Mouse (Mus musculus) spleen, adult 2 months (tissue): ENCODE data around the gene Fgfr2. TPM values are rescaled to one million over a fixed set of nuclear protein-coding genes. Genes with fewer than 3 reads are reported as not detected.

Experiments used
- DNase-seq, 2 experiments: peaks; one replicate each; pipeline versions ENCODE4 v3.0.0 to v3.0.0-alpha.2; 2012 to 2021; ENCODE audit warnings: low spot score in 2 of 2, low read depth in 1 of 2
- H3K27ac ChIP-seq: fragments of 200-500 bp; 2 replicates; pipeline ENCODE4 v1.5.1; 2012; ENCODE audit warnings: low read length, inconsistent platforms; ENCODE audit not compliant: insufficient read depth
- H3K27me3 ChIP-seq: fragments of 200-500 bp; 2 replicates; pipeline ENCODE4 v1.6.1; 2012; ENCODE audit warnings: mild to moderate bottlenecking, moderate library complexity, low read length, inconsistent platforms; ENCODE audit not compliant: control insufficient read depth, insufficient read depth
- H3K36me3 ChIP-seq: fragments of 200-500 bp; 2 replicates; pipeline ENCODE4 v1.6.1; 2012; ENCODE audit warnings: mild to moderate bottlenecking, low read length, inconsistent platforms; ENCODE audit not compliant: control insufficient read depth, insufficient read depth
- H3K4me1 ChIP-seq: fragments of 200-500 bp; 2 replicates; pipeline ENCODE4 v1.6.1; 2011; ENCODE audit warnings: inconsistent platforms; ENCODE audit not compliant: control insufficient read depth, insufficient read depth, insufficient read length
- H3K4me3 ChIP-seq: fragments of 200-500 bp; 2 replicates; pipeline ENCODE4 v1.5.1; 2011; ENCODE audit warnings: mild to moderate bottlenecking, inconsistent platforms; ENCODE audit not compliant: insufficient read depth, insufficient read length; ENCODE audit errors: extremely low read depth
- CTCF ChIP-seq: fragments of 200-500 bp; IDR thresholded peaks from 2 replicates; pipeline ENCODE4 v1.5.1; 2011; ENCODE audit warnings: mild to moderate bottlenecking, inconsistent platforms; ENCODE audit not compliant: insufficient read depth, insufficient read length, insufficient replicate concordance; ENCODE audit errors: extremely low read depth
- POLR2A ChIP-seq: fragments of 200-500 bp; IDR thresholded peaks from 2 replicates; pipeline ENCODE4 v1.6.1; 2011; ENCODE audit warnings: low read depth, low read length, inconsistent platforms
- WGBS: fragments of 180-500 bp; shearing (Covaris S2); methylation state at CpG from one replicate; pipeline ENCODE4 v1.1.7; 2018; 5-methylcytosine and 5-hydroxymethylcytosine counted together
- polyA plus RNA-seq: library from polyadenylated mRNA; depleted of rRNA; stranded (reverse); fragments of >200 nt; gene quantifications from 2 replicates; pipeline ENCODE4 v1.2.3, GENCODE M21; 2012

The Fgfr2 gene
- polyA plus RNA-seq, 1 experiment = 1.6 TPM

- 83% methylated on average over 9 of the region's 9 CpGs for WGBS
- Histone ChIP-seq H3K4me1 (no peaks in the 10 kb centered on the region), H3K27me3 (no peaks in the 10 kb centered on the region), H3K36me3 (no peaks in the 10 kb centered on the region), H3K4me3 (no peak overlapping the region), H3K27ac (no peak overlapping the region)
- TF ChIP-seq POLR2A (no peak), CTCF (no peak)
- DNase-seq = no peak
Measured at GRCm38 (mm10) chr7:133094711-133095495, 28.2 kb downstream of the Fgfr2 start.

GRCm38 (mm10) chr7:133094161-133094560 is 29.0 kb downstream of the Fgfr2 start:
- Histone ChIP-seq H3K27me3 (no peaks in the 10 kb centered on the region), H3K4me1 (no peaks in the 10 kb centered on the region), H3K27ac (no peak overlapping the region), H3K36me3 (no peaks in the 10 kb centered on the region), H3K4me3 (no peak overlapping the region)
- no peak for TF ChIP-seq POLR2A
- no peak for TF ChIP-seq CTCF
- no peak for DNase-seq
- WGBS = 86% methylated on average over 3 of the region's 3 CpGs

GRCm38 (mm10) chr7:133093731-133094130 is 29.4 kb downstream of the Fgfr2 start:
- H3K4me1 ChIP-seq = no peaks in the 10 kb centered on the region
- no peak for TF ChIP-seq CTCF
- no peak overlapping the region for H3K27ac ChIP-seq
- H3K4me3 ChIP-seq = no peak overlapping the region
- no peaks in the 10 kb centered on the region for H3K27me3 ChIP-seq
- H3K36me3 ChIP-seq = no peaks in the 10 kb centered on the region
- DNase-seq = no peak
- WGBS = 91% methylated on average over 5 of the region's 5 CpGs

GRCm38 (mm10) chr7:133090641-133091040 is 32.5 kb downstream of the Fgfr2 start:
- no peaks in the 10 kb centered on the region for H3K27me3 ChIP-seq
- no peak overlapping the region for H3K4me3 ChIP-seq
- no peaks in the 10 kb centered on the region for H3K36me3 ChIP-seq
- TF ChIP-seq CTCF (no peak), POLR2A (no peak)
- 91% methylated on average over 4 of the region's 4 CpGs for WGBS
- no peaks in the 10 kb centered on the region for H3K4me1 ChIP-seq
- no peak overlapping the region for H3K27ac ChIP-seq
- DNase-seq = no peak

GRCm38 (mm10) chr7:133089621-133090260 is 33.4 kb downstream of the Fgfr2 start:
- Histone ChIP-seq H3K36me3 (no peaks in the 10 kb centered on the region), H3K27me3 (no peaks in the 10 kb centered on the region), H3K4me1 (no peaks in the 10 kb centered on the region), H3K27ac (no peak overlapping the region), H3K4me3 (no peak overlapping the region)
- TF ChIP-seq CTCF = no peak
- TF ChIP-seq POLR2A = no peak
- no peak for DNase-seq
- 88% methylated on average over 11 of the region's 11 CpGs for WGBS

GRCm38 (mm10) chr7:133088830-133089261 is 34.3 kb downstream of the Fgfr2 start:
- WGBS = 79% methylated on average over 11 of the region's 11 CpGs
- Histone ChIP-seq H3K27ac (peak overlapping the region; percentile 64; the same call in 1 of the 2 replicates), H3K4me1 (no peaks in the 10 kb centered on the region), H3K4me3 (no peak overlapping the region), H3K36me3 (no peaks in the 10 kb centered on the region), H3K27me3 (no peaks in the 10 kb centered on the region)
- TF ChIP-seq CTCF = no peak
- DNase-seq = no peak

DNA sequence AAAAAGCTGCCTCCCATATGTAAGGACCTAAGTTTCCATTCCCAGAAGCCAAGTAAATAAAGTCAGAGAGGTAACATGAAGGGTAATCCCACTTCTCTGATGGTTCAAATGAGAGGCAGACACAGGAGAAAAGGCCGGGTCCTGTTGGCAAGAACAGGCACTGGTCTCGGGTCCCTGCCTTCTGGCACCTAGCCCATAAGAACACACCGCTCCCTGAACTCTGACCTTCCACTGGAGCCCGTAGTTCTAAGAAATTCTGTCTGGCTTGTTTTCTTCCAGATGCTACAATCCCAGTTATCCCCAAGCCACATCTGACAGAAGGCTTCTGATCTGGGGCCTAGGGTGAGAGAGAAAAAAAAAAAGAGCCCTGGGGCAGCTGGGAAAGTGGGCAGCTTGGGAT is 34.7 kb downstream of the Fgfr2 start:
- DNase-seq = no peak
- Histone ChIP-seq H3K36me3 (no peaks in the 10 kb centered on the region), H3K4me1 (no peaks in the 10 kb centered on the region), H3K27ac (peak overlapping the region; percentile 64; the same call in 1 of the 2 replicates), H3K27me3 (no peaks in the 10 kb centered on the region), H3K4me3 (no peak overlapping the region)
- 78% methylated on average over 4 of the region's 4 CpGs for WGBS
- TF ChIP-seq CTCF = no peak
- no peak for TF ChIP-seq POLR2A
